Mouse (Mus musculus) myocyte (in vitro differentiated cells): ENCODE measurements at regions not wholly inside any gene's neighbourhood (a gene's known extent, or its start where the extent isn't known, plus 50 kb on each side); places are given as distances from the start of the nearest gene placed in this dataset.

Experiments used
- CEBPB ChIP-seq: IDR thresholded peaks from 2 replicates; pipeline ENCODE4 v1.6.1; 2011; ENCODE audit warnings: mild to moderate bottlenecking, moderate library complexity; ENCODE audit not compliant: poor library complexity, insufficient read depth, severe bottlenecking
- E2F4 ChIP-seq: IDR thresholded peaks from one replicate; pipeline ENCODE4 v1.6.1; 2011; ENCODE audit warnings: mild to moderate bottlenecking, control low read depth, moderate library complexity; ENCODE audit not compliant: insufficient read depth
- MAX ChIP-seq: IDR thresholded peaks from one replicate; pipeline ENCODE4 v1.6.1; 2011; ENCODE audit warnings: low read depth, mild to moderate bottlenecking, control low read depth
- MYOD1 ChIP-seq, 3 experiments: IDR thresholded peaks; one replicate each; pipeline ENCODE4 v1.6.1; 2011; ENCODE audit warnings: control low read depth in 2 of 3, low read depth in 2 of 3, mild to moderate bottlenecking in 2 of 3, moderate library complexity in 1 of 3; ENCODE audit not compliant: insufficient read length in 2 of 3, control insufficient read depth in 1 of 3
- MYOG ChIP-seq, 3 experiments: IDR thresholded peaks; one replicate each; pipeline ENCODE4 v1.6.1; 2011; ENCODE audit warnings: control low read depth in 2 of 3, low read depth in 2 of 3, mild to moderate bottlenecking in 2 of 3; ENCODE audit not compliant: insufficient read length in 2 of 3, control insufficient read depth in 1 of 3, insufficient read depth in 1 of 3
- POLR2A ChIP-seq: IDR thresholded peaks from one replicate; pipeline ENCODE4 v1.6.1; 2011; ENCODE audit warnings: low read depth, mild to moderate bottlenecking, control low read depth, moderate library complexity; ENCODE audit not compliant: insufficient read length
- POLR2AphosphoS2 ChIP-seq: IDR thresholded peaks from one replicate; pipeline ENCODE4 v1.6.1; 2011; ENCODE audit warnings: low read depth, control low read depth; ENCODE audit not compliant: insufficient read length
- REST ChIP-seq: IDR thresholded peaks from one replicate; pipeline ENCODE4 v1.6.1; 2011; ENCODE audit warnings: mild to moderate bottlenecking, control low read depth, moderate library complexity; ENCODE audit not compliant: insufficient read depth, insufficient read length
- SRF ChIP-seq: IDR thresholded peaks from one replicate; pipeline ENCODE4 v1.6.1; 2011; ENCODE audit warnings: low read depth; ENCODE audit not compliant: control insufficient read depth, insufficient read length
- TCF12 ChIP-seq: IDR thresholded peaks from one replicate; pipeline ENCODE4 v1.6.1; 2011; ENCODE audit warnings: mild to moderate bottlenecking, control low read depth; ENCODE audit not compliant: poor library complexity, insufficient read depth, severe bottlenecking
- TCF3 ChIP-seq: IDR thresholded peaks from one replicate; pipeline ENCODE4 v1.6.1; 2011; ENCODE audit warnings: low read depth, control low read depth; ENCODE audit not compliant: insufficient read length
- USF1 ChIP-seq: IDR thresholded peaks from one replicate; pipeline ENCODE4 v1.6.1; 2011; ENCODE audit warnings: low read depth, mild to moderate bottlenecking, control low read depth, moderate library complexity

DNA sequence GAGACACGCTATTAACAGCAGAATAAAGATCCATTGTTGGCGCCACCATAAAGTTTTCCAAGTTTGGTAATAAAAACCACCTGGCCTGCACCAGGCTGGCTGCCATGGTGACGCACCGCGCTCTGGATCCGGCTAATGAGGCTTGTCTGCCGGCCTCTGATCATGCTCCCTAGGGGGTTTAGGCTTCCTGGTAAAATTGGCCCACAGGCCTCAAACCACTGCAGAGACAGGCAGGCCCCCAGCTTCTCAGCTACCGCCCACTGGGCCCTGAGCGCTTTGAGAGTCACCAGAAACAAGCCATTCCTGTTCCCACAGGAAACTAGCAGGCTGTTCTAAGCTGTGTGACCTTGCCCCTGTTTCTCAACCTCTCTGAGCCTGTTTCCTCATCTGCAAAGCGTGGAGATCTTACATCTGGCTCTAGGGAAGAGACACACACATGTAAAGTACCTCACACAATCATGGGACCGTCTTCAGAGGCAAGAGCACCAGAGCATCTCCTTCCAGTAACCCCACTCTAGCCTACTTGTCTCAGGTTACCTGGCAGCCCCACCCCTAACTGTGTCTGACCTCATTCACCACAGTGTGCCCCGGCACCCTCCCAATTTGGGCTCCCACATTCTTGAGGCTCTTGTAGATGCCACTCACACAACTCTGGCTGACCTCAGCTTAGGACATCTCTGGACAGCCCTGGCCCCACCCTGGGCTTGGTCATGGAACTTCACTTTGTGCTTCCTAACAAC, 246.5 kb downstream of the Tle3 start:
- TF ChIP-seq POLR2A (no peak), POLR2AphosphoS2 (no peak), USF1 (no peak), REST (no peak), MYOG (IDR thresholded peaks at IDR 0.05; ENCODE audit: control insufficient read depth in 1 of 3, insufficient read depth in 1 of 3, insufficient read length in 2 of 3, low read depth in 2 of 3) (peak in 1 of 3 experiments; percentile 20), E2F4 (no peak), CEBPB (no peak), MAX (no peak), MYOD1 (IDR thresholded peaks at IDR 0.05; ENCODE audit: control insufficient read depth in 1 of 3, insufficient read length in 2 of 3, low read depth in 2 of 3) (peak in 2 of 3 experiments; percentile 56 to 58), TCF12 (no peak), TCF3 (no peak), SRF (peak; percentile 81)
